Mouse (Mus musculus) right cerebral cortex, adult 18-20 months (tissue): ENCODE data around the gene Foxa3.
A peak's percentile ranks its signal among the peaks of the same experiment; 100 is the strongest.

Source experiments
- DNase-seq: peaks from one replicate; pipeline ENCODE4 v3.0.0; 2022; ENCODE audit warnings: mixed read lengths

The Foxa3 gene

GRCm38 (mm10) chr7:19024581-19025255, 1.4 kb upstream of the Foxa3 start:
- DNase-seq = no peak

- peak; percentile 96 for DNase-seq
These were observed 763 bp upstream of the Foxa3 start, which contains the start of gene Sympk for GRCm38 (mm10) chr7:19024096-19024506. TSS of gene Sympk (plus strand) at chr7:19024377.

- DNase-seq = no peak
These were observed 964 bp downstream of the Foxa3 start for GRCm38 (mm10) chr7:19022189-19022958.

- DNase-seq = no peak
These were observed 2.3 kb downstream of the Foxa3 start for GRCm38 (mm10) chr7:19021048-19021447.

GRCm38 (mm10) chr7:19017909-19018308, 5.4 kb downstream of the Foxa3 start:
- DNase-seq = no peak

GRCm38 (mm10) chr7:19016042-19016441, 7.3 kb downstream of the Foxa3 start:
- DNase-seq = no peak

- no peak for DNase-seq
These were observed 8.9 kb downstream of the Foxa3 start for GRCm38 (mm10) chr7:19014452-19014851.

- no peak for DNase-seq
These were observed 10.5 kb downstream of the Foxa3 start for GRCm38 (mm10) chr7:19012882-19013281.

- DNase-seq = no peak
These were observed 11.2 kb downstream of the Foxa3 start for GRCm38 (mm10) chr7:19012025-19012621.

- no peak for DNase-seq
These were observed 12.8 kb downstream of the Foxa3 start for GRCm38 (mm10) chr7:19010581-19010980.

GRCm38 (mm10) chr7:19007026-19007977, 16.0 kb downstream of the Foxa3 start:
- DNase-seq = no peak

GRCm38 (mm10) chr7:19006476-19006875, 16.9 kb downstream of the Foxa3 start:
- DNase-seq = peak; percentile 79

GRCm38 (mm10) chr7:19005417-19006121, 17.8 kb downstream of the Foxa3 start:
- no peak for DNase-seq

- DNase-seq = no peak
These were observed 18.7 kb downstream of the Foxa3 start for GRCm38 (mm10) chr7:19004631-19005079.

- DNase-seq = peak; percentile 95
These were observed 19.3 kb downstream of the Foxa3 start, which contains the start of gene Irf2bp1 for GRCm38 (mm10) chr7:19003902-19004630. TSS of gene Irf2bp1 (plus strand) at chr7:19004044.

GRCm38 (mm10) chr7:19002848-19003498, 20.4 kb downstream of the Foxa3 start:
- peak; percentile 86 for DNase-seq

GRCm38 (mm10) chr7:19002115-19002514, 21.2 kb downstream of the Foxa3 start:
- no peak for DNase-seq

GRCm38 (mm10) chr7:19001807-19002085, 21.6 kb downstream of the Foxa3 start:
- no peak for DNase-seq

GRCm38 (mm10) chr7:19001066-19001806, 22.1 kb downstream of the Foxa3 start:
- DNase-seq = no peak

- DNase-seq = no peak
These were observed 22.9 kb downstream of the Foxa3 start for GRCm38 (mm10) chr7:19000421-19000820.
